Mouse (Mus musculus): ENCODE data around the gene Nrf1.

The Nrf1 gene

DNA sequence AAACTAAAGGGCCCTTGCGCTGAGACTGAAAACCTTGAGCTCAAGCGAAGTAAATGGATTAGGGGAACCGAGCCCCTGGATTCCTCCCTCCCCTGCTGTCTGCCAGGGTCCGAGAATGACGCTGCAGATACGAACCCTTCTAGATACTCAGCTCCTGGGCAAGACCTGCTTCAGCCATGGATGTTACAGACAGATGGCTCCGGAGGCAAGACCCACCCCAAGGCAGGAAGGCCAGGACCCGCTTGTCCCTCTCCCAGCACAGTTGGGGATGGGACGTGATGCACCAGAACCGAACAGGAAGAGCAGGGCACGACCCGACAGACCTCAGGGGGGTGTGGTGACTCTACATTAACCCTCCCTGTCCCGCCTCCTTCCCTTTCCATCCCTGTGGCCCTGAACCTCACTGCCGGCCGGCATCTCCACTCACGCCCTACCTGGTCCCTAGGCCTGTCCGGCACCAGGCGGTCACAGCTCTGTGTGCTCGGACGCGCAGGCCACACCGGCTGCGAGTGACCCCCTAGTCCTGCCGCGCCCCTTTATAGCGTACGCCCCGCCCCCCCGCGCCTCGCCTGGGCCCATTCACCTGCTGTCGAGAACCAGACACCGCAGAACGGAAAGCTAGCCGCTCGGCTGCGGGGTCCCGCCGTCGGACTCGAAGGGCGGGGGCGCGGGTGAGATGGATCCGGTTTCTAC lies 127.6 kb downstream of the Nrf1 start:
- DNase-seq (ENCODE audit: low spot score in 2 of 2), result no peak

DNA sequence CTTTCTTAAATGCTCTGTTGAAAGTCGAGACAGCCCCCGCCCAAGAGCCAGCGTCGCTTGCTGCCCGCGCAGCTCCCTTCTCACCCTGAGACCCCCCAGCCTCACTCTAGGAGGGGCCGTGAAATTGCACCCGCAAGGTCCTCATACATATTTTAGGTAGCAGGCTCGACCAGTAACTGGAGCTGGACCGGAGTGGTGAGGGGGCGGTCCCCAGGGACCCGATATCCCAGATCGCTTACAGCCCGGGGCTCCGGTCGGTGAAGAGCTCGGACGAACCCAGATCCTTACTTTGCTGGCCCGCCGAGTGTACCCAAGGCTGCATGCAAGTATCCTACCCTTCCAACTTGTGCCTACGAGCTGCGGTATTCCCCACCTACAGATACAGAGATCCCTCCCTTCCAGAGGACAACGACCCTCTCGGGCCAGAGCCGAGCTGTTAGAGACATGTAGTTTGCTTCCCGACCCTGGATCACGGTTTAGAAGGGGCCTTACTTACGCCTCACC lies 128.2 kb downstream of the Nrf1 start:
- no peak for DNase-seq (ENCODE audit: low spot score in 2 of 2)

GRCm38 (mm10) chr6:30176496-30176895 lies 128.7 kb downstream of the Nrf1 start:
- DNase-seq (ENCODE audit: low spot score in 2 of 2), result no peak

- DNase-seq (ENCODE audit: low spot score in 2 of 2), result no peak
Observed at GRCm38 (mm10) chr6:30177305-30177704, 129.5 kb downstream of the Nrf1 start.

- no peak for DNase-seq (ENCODE audit: low spot score in 2 of 2)
Observed at GRCm38 (mm10) chr6:30178023-30178639, 130.3 kb downstream of the Nrf1 start.

DNA sequence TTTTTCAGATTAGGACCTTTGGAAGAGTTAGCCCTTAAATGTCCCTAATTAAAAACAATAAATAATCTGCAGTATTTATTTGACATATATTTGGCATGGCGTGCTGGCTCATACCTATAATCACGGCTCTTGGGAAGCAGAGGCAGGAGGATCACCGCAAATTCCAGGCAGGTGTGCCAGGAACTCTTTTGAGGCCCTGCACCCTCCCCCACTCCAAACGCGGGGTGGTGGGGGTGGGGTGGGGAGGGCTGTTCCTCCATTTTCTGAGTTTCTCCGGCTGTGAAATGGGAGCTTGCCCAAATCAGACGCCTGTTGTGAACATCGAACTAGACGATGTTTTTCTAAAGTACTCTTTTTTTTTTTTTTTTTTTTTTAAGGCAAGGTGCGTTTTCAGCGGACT lies 131.3 kb downstream of the Nrf1 start:
- DNase-seq (ENCODE audit: low spot score in 2 of 2), result no peak

DNA sequence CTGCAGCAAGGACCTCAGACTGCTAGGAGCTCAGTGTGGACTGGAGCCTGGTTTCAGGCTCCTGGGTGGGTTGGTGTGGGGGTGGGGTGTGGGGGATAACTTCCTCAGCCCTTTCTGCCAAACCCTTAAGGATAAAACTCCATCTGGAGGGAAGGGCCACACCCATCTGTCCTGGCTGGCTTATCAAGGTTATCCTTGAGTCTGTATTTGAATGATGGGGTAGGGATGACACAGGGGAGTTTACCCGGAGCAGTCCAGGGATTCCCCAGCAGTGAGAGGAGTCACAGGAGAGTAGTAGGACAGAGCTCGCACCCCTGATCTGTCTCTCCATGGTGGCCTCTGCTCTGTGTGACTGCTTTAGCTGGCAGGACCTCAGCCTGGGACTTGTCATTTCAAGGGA lies 132.5 kb downstream of the Nrf1 start:
- DNase-seq (ENCODE audit: low spot score in 2 of 2), result no peak

DNA sequence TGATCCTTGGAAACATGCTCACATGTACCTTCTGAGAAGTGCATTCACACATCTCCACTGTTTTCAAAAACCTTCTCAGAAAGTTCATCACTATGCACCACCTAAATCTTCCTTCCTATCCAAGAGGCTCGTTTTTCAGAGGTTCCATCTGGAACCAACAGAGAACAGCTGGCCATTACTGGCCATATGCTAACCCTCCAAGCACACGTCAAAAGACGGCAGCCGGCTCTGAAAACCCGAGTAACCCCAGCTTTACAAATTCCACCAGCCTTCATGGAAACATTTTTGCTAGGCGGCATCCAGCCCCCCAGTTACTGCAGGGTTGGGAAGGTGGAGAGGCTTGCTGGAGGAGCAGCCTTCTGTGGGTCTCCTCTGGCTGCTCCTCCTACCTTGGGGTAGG lies 134.2 kb downstream of the Nrf1 start:
- no peak for DNase-seq (ENCODE audit: low spot score in 2 of 2)

DNA sequence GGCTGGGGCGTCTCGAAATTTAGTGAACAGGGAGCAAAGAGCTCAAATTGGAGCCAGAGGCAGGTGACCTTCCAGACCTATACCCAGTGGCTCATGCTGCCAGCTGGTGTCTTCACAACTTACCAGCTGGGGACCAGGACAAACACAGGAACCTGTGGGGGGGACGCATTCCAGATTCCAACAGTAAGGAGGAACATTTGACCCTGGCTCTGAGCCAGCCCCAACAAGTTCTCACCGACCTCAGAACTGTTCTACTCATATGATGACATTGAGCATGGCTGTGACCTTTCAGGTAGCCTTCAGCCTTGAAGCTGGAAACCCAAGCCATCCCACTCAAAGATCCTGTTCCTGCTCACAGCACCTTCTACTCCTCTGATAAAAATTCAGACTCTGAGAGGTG lies 135.8 kb downstream of the Nrf1 start:
- no peak for DNase-seq (ENCODE audit: low spot score in 2 of 2)

DNA sequence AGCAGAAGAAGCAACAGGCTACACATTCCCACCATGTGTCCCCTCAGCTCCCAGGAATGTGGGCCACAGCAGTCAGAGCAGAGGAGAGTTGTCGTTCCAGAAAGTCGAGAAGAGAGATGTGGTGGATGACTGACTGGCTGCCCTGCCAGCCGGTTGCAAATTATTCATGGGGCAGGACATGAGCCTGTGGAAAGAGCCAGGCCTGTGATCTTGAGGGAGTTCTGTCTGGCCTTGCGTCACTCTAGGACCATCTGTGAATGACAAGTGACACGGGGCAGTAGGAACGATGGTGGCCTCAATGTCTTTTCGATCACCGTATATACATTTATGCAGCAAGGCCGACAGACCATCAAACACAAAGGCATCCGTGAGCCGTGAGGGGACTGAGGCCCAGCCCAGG lies 147.9 kb downstream of the Nrf1 start:
- DNase-seq (ENCODE audit: low spot score in 2 of 2), result no peak

DNA sequence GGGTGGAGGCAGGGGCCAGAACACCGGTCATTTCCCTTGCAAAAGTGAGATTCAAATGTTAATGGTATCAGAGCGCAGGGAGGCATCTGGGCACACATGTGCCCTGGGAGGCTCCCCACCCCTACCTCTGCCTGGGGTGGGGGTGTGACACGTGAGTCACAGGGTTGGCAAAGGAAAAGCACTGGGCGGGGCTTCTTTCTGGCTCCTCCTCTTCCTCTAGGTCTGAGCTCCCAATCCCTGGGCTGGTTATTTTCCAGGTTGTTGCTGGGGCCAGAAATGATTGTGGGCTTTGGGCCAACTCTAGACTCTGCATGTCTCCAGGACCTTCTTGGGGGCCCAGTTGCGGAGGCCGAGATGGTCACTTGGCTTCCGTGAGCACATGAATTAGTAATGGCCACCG lies 148.4 kb downstream of the Nrf1 start:
- DNase-seq (ENCODE audit: low spot score in 2 of 2), result no peak
